Mouse (Mus musculus) ovary, postnatal 10 days (tissue): Measurements from ENCODE around the gene Npff.

ENCODE experiments used
- DNase-seq: peaks from one replicate; pipeline ENCODE4 v3.0.0; 2022; ENCODE audit warnings: low spot score

The Npff gene

GRCm38 (mm10) chr15:102519211-102520141 lies 5.3 kb downstream of the Npff start:
- DNase-seq = no peak

- DNase-seq = no peak
These were observed 5.9 kb downstream of the Npff start for GRCm38 (mm10) chr15:102518859-102519201.

GRCm38 (mm10) chr15:102517976-102518858 lies 6.5 kb downstream of the Npff start, which contains the start of gene Tarbp2:
Gene Tarbp2 (plus strand): TSS chr15:102518192.
- DNase-seq = peak; percentile 90

GRCm38 (mm10) chr15:102517631-102517975 lies 7.1 kb downstream of the Npff start:
- DNase-seq = no peak

- DNase-seq = peak; percentile 66
These were observed 7.9 kb downstream of the Npff start, which contains the start of gene Map3k12 for GRCm38 (mm10) chr15:102516728-102517404. Gene Map3k12 (minus strand): TSS chr15:102517064.

GRCm38 (mm10) chr15:102516293-102516692 lies 8.4 kb downstream of the Npff start:
- no peak for DNase-seq

GRCm38 (mm10) chr15:102515791-102516190 lies 9.0 kb downstream of the Npff start:
- no peak for DNase-seq

- DNase-seq = no peak
These were observed 9.5 kb downstream of the Npff start for GRCm38 (mm10) chr15:102515261-102515660.

GRCm38 (mm10) chr15:102513004-102513403 lies 11.7 kb downstream of the Npff start:
- DNase-seq = no peak

GRCm38 (mm10) chr15:102512471-102512870 lies 12.3 kb downstream of the Npff start:
- DNase-seq = no peak

- no peak for DNase-seq
These were observed 12.7 kb downstream of the Npff start for GRCm38 (mm10) chr15:102512010-102512409.

GRCm38 (mm10) chr15:102511285-102511833 lies 13.4 kb downstream of the Npff start:
- DNase-seq = no peak

GRCm38 (mm10) chr15:102510590-102511284 lies 14.0 kb downstream of the Npff start:
- peak; percentile 71 for DNase-seq

- no peak for DNase-seq
These were observed 14.6 kb downstream of the Npff start for GRCm38 (mm10) chr15:102510110-102510509.

- no peak for DNase-seq
These were observed 16.4 kb downstream of the Npff start for GRCm38 (mm10) chr15:102508336-102508735.

- DNase-seq = no peak
These were observed 17.2 kb downstream of the Npff start for GRCm38 (mm10) chr15:102507561-102507960.

- no peak for DNase-seq
These were observed 17.9 kb downstream of the Npff start for GRCm38 (mm10) chr15:102506864-102507263.

GRCm38 (mm10) chr15:102506464-102506830 lies 18.3 kb downstream of the Npff start:
- no peak for DNase-seq

- no peak for DNase-seq
These were observed 18.8 kb downstream of the Npff start for GRCm38 (mm10) chr15:102505770-102506463.

- DNase-seq = no peak
These were observed 19.5 kb downstream of the Npff start for GRCm38 (mm10) chr15:102505073-102505769.
